Mouse (Mus musculus): ENCODE results near the gene Hspa12b. TPM values are rescaled to one million over a fixed set of nuclear protein-coding genes. Genes with fewer than 3 reads are reported as not detected.

Hspa12b gene
- polyA plus RNA-seq (2016; fragmentation: Nextera tagmentation; extraction: Ambion mirVana): 10.0 and 10.8 TPM in 2 replicates

GRCm38 (mm10) chr2:131127161-131127730 is at the start of gene Hspa12b:
Hspa12b (plus strand) TSS chr2:131127280.
- 0% methylated on average over 28 of the region's 28 CpGs for WGBS
- peaks cover 51% of the 10 kb centered on the region for H3K4me1 ChIP-seq
- no peaks in the 10 kb centered on the region for H3K36me3 ChIP-seq
- no peaks in the 10 kb centered on the region for H3K9me3 ChIP-seq
- peak; percentile 93 for DNase-seq (ENCODE audit: low spot score)
- H3K27me3 ChIP-seq (ENCODE audit: insufficient read depth, poor library complexity, severe bottlenecking): 0 out of 2 replicates have a peak, but pooled peaks cover 13% of the 10 kb centered on the region
- H3K4me3 ChIP-seq: peak within 1 kb of the TSS; percentile 62
- peak within 1 kb of the TSS; percentile 89 for H3K27ac ChIP-seq

GRCm38 (mm10) chr2:131080507-131080906 is 46.6 kb upstream of the Hspa12b start:
- Histone ChIP-seq H3K9me3 (no peaks in the 10 kb centered on the region), H3K27ac (no peak overlapping the region), H3K4me3 (no peak overlapping the region), H3K4me1 (peaks cover 10% of the 10 kb centered on the region; the same call in 1 of the 2 replicates), H3K27me3 (ENCODE audit: insufficient read depth, poor library complexity, severe bottlenecking) (peaks cover 51% of the 10 kb centered on the region), H3K36me3 (no peaks in the 10 kb centered on the region)
- no peak for DNase-seq (ENCODE audit: low spot score)
- 57% methylated on average over 5 of the region's 5 CpGs for WGBS

GRCm38 (mm10) chr2:131084206-131084605 is 42.9 kb upstream of the Hspa12b start:
- no peak overlapping the region for H3K27ac ChIP-seq
- no peak overlapping the region for H3K4me3 ChIP-seq
- 0 out of 2 replicates have a peak, but pooled peaks cover 3% of the 10 kb centered on the region for H3K4me1 ChIP-seq
- no peak for DNase-seq (ENCODE audit: low spot score)
- WGBS: 74% methylated on average over 4 of the region's 4 CpGs
- peaks cover 27% of the 10 kb centered on the region for H3K27me3 ChIP-seq (ENCODE audit: insufficient read depth, poor library complexity, severe bottlenecking)
- H3K9me3 ChIP-seq: no peaks in the 10 kb centered on the region
- H3K36me3 ChIP-seq: no peaks in the 10 kb centered on the region

DNA sequence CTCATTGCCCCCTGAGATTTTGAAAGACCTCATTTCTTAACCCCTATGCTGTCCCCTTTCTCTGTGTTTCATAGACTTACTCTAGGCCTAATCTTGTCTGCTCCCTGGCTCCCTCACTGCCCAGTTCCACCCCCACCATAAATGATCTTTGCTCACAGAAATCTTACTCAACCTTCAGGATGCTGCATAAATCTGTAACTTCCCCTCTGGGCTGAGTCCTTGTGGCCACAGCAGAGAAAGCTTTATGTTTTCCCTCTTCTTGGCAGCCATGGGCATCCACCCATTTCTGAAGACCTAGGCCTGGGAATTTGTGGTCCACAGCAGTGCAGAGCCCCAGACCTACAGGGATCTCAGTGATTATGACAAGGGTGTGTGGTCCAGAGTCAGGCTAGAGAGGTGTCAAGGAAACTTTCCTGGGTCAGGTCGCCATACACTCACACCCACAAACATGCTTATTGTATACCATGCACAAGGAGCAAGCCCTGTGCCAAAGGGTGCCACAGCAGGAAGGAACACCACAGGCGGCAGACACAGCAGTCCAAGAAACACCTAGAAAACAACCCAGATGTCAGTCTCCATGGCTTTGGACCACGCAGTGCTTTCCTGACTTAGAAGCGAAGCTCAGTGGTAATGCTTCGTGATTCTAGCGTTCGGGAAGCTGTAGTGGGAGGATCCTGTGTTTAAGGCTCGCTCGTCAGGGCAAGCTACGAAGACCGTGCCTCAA is 40.3 kb upstream of the Hspa12b start, which contains the start of gene Siglec1:
TSS of gene Siglec1 (minus strand) at position 99 of the 724 bp plus-strand sequence.
- no peak for DNase-seq (ENCODE audit: low spot score)
- WGBS: 86% methylated on average over 11 of the region's 11 CpGs
- H3K4me1 ChIP-seq: no peaks in the 10 kb centered on the region
- H3K4me3 ChIP-seq: no peak within 1 kb of the TSS
- H3K36me3 ChIP-seq: no peaks in the 10 kb centered on the region
- no peak within 1 kb of the TSS for H3K27ac ChIP-seq
- no peaks in the 10 kb centered on the region for H3K9me3 ChIP-seq
- H3K27me3 ChIP-seq (ENCODE audit: insufficient read depth, poor library complexity, severe bottlenecking): peaks cover 15% of the 10 kb centered on the region

DNA sequence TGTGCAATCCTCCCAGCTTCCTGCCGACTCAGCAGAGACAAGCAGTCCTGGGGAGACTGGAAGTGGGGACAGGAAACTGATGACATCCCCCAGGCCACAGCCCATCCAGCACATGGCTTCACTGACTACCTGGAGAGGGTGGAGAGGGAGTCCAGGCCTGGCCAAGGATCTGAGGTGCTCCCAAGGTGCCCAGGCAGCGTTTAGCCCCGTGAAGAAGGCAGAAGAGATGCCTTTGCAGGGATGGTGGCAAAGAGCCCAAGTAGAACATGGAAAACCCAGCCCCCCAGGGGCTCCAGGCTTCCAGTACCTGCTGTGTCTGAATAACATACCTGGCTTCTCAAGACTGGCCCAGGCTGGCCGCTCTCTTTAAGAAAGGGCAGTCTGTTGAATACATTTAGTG is 38.5 kb upstream of the Hspa12b start:
- no peaks in the 10 kb centered on the region for H3K4me1 ChIP-seq
- DNase-seq (ENCODE audit: low spot score): no peak
- 83% methylated on average over 4 of the region's 4 CpGs for WGBS
- H3K9me3 ChIP-seq: no peaks in the 10 kb centered on the region
- H3K4me3 ChIP-seq: no peak overlapping the region
- no peaks in the 10 kb centered on the region for H3K36me3 ChIP-seq
- peaks cover 8% of the 10 kb centered on the region; the same call in 1 of the 2 replicates for H3K27me3 ChIP-seq (ENCODE audit: insufficient read depth, poor library complexity, severe bottlenecking)
- H3K27ac ChIP-seq: no peak overlapping the region

DNA sequence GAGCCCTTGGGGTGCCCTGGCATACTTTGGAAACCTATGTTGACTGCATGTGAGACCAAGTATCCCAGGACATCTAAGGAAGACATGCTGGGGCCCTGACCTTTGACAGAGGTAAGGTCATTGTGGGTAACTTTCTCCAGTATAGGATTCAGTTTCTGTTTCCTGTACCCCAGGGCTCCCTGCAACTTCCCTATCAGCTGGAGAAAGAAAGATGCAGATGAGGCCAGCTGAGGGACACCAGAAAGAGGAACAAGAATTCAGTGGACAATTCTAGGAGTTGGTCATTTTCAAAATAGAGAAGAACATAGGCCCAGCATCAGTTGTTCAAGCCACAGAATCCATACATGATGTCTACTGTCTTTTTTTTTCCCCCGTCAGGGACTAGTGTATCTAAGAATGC is 37.4 kb upstream of the Hspa12b start:
- no peak for DNase-seq (ENCODE audit: low spot score)
- H3K9me3 ChIP-seq: no peaks in the 10 kb centered on the region
- no peaks in the 10 kb centered on the region for H3K4me1 ChIP-seq
- no peaks in the 10 kb centered on the region for H3K36me3 ChIP-seq
- H3K27ac ChIP-seq: no peak overlapping the region
- H3K27me3 ChIP-seq (ENCODE audit: insufficient read depth, poor library complexity, severe bottlenecking): no peaks in the 10 kb centered on the region
- H3K4me3 ChIP-seq: no peak overlapping the region
- 59% methylated on average over 1 of the region's 1 CpGs for WGBS

GRCm38 (mm10) chr2:131090852-131091251 is 36.2 kb upstream of the Hspa12b start:
- H3K4me1 ChIP-seq: peaks cover 2% of the 10 kb centered on the region; the same call in 1 of the 2 replicates
- no peaks in the 10 kb centered on the region for H3K36me3 ChIP-seq
- no peak for DNase-seq (ENCODE audit: low spot score)
- no peaks in the 10 kb centered on the region for H3K27me3 ChIP-seq (ENCODE audit: insufficient read depth, poor library complexity, severe bottlenecking)
- H3K4me3 ChIP-seq: no peak overlapping the region
- 50% methylated on average over 3 of the region's 3 CpGs for WGBS
- no peaks in the 10 kb centered on the region for H3K9me3 ChIP-seq
- peak overlapping the region; percentile 42 for H3K27ac ChIP-seq

DNA sequence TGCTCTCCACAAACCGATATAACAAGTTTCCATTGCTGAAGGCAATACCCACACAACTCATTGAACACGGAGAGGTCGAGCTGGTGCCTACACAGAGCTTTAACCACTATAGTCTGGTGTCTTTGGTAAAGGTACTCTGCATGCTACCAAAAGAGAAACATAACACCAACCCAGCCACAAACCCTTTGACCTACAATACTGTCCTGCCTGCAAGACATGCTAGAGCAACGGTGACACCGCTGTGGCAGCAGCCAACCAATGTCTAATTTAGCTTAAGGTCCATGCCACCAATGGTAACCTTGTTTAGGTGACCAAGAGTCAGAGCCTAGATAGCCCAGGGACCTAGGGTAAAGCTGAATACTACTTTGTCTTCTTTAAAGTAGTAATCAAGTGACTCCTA is 33.5 kb upstream of the Hspa12b start:
- no peak overlapping the region for H3K4me3 ChIP-seq
- no peak for DNase-seq (ENCODE audit: low spot score)
- no peak overlapping the region for H3K27ac ChIP-seq
- no peaks in the 10 kb centered on the region for H3K9me3 ChIP-seq
- peaks cover 18% of the 10 kb centered on the region for H3K4me1 ChIP-seq
- H3K36me3 ChIP-seq: no peaks in the 10 kb centered on the region
- WGBS: 70% methylated on average over 5 of the region's 5 CpGs
- H3K27me3 ChIP-seq (ENCODE audit: insufficient read depth, poor library complexity, severe bottlenecking): no peaks in the 10 kb centered on the region

GRCm38 (mm10) chr2:131094823-131095222 is 32.3 kb upstream of the Hspa12b start:
- WGBS: 0% methylated on average over 1 of the region's 1 CpGs
- no peaks in the 10 kb centered on the region for H3K36me3 ChIP-seq
- no peak for DNase-seq (ENCODE audit: low spot score)
- H3K27ac ChIP-seq: peak overlapping the region; percentile 16; the same call in 1 of the 2 replicates
- H3K4me3 ChIP-seq: no peak overlapping the region
- H3K9me3 ChIP-seq: no peaks in the 10 kb centered on the region
- H3K4me1 ChIP-seq: peaks cover 18% of the 10 kb centered on the region
- H3K27me3 ChIP-seq (ENCODE audit: insufficient read depth, poor library complexity, severe bottlenecking): no peaks in the 10 kb centered on the region

GRCm38 (mm10) chr2:131096101-131096795 is 30.8 kb upstream of the Hspa12b start:
- 13% methylated on average over 9 of the region's 9 CpGs for WGBS
- H3K36me3 ChIP-seq: no peaks in the 10 kb centered on the region
- peak overlapping the region; percentile 86 for H3K27ac ChIP-seq
- H3K9me3 ChIP-seq: no peaks in the 10 kb centered on the region
- H3K27me3 ChIP-seq (ENCODE audit: insufficient read depth, poor library complexity, severe bottlenecking): no peaks in the 10 kb centered on the region
- peak; percentile 90 for DNase-seq (ENCODE audit: low spot score)
- peaks cover 18% of the 10 kb centered on the region for H3K4me1 ChIP-seq
- 0 out of 2 replicates have a peak overlapping the region, but pooled peaks have one; percentile 33 for H3K4me3 ChIP-seq

DNA sequence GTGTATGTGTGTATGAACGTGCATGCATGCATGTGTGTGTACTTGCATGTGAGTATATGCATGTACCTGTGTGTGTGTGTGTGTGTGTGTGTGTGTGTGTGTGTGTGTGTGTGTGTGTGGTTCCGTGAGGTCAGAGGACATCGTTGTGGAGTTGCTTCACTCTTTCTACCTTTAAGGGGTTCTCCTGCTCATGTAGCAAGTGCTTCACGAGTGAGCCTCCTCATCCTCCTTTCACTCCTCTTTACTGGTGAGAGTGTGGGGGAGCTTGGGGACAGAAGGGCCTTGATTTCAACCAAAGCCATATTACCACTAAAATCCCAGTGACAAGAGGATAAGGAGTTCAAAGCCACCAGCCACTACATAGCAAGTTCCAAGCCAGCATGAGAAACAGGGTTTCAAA is 30.0 kb upstream of the Hspa12b start:
- no peaks in the 10 kb centered on the region for H3K9me3 ChIP-seq
- peaks cover 18% of the 10 kb centered on the region for H3K4me1 ChIP-seq
- WGBS: 77% methylated on average over 4 of the region's 4 CpGs
- peak overlapping the region; percentile 86; the same call in 1 of the 2 replicates for H3K27ac ChIP-seq
- no peak overlapping the region for H3K4me3 ChIP-seq
- DNase-seq (ENCODE audit: low spot score): no peak
- no peaks in the 10 kb centered on the region for H3K27me3 ChIP-seq (ENCODE audit: insufficient read depth, poor library complexity, severe bottlenecking)
- no peaks in the 10 kb centered on the region for H3K36me3 ChIP-seq

DNA sequence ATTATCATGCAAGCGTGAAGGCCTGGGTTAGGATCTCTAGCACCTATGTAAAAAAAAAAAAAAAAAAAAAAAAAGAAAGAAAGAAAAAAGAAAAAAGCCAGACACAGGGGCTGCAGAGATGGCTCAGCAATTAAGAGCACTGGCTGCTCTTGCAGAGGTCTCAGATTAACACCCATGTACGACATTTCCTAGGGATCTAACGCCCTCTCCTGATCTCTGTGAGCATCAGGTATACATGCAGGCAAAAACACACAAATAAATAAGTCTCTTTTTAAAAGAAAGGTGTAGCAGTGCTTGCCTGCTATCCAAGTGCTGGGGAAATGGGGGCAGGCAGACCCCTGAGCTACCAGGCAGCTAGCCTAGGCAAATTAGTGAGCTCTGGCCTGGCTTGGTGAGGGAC is 25.6 kb upstream of the Hspa12b start:
- Histone ChIP-seq H3K4me1 (peaks cover 10% of the 10 kb centered on the region), H3K4me3 (no peak overlapping the region), H3K27me3 (ENCODE audit: insufficient read depth, poor library complexity, severe bottlenecking) (no peaks in the 10 kb centered on the region), H3K27ac (no peak overlapping the region), H3K9me3 (no peaks in the 10 kb centered on the region), H3K36me3 (no peaks in the 10 kb centered on the region)
- DNase-seq (ENCODE audit: low spot score): no peak
- WGBS: 42% methylated on average over 3 of the region's 3 CpGs

DNA sequence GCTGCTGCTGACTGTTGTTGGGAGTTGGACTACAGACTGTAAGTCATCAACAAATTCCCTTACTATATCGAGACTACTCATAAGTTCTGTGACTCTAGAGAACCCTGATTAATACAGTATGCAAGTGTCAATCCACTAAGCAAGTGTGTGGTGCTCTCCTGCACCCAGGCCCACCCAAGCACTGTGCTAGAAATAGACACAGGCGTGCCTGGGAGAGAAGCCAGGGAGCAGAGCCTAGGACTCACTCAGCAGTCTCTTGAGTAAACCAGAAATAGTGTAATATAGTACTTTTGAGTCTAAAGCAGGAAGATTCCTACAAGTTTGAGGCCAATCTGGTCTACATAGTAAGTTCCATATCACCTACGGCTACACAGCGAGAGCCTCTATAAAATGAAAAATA is 23.1 kb upstream of the Hspa12b start:
- H3K27ac ChIP-seq: no peak overlapping the region
- 76% methylated on average over 4 of the region's 4 CpGs for WGBS
- DNase-seq (ENCODE audit: low spot score): no peak
- no peaks in the 10 kb centered on the region for H3K4me1 ChIP-seq
- no peaks in the 10 kb centered on the region for H3K27me3 ChIP-seq (ENCODE audit: insufficient read depth, poor library complexity, severe bottlenecking)
- H3K4me3 ChIP-seq: no peak overlapping the region
- H3K9me3 ChIP-seq: no peaks in the 10 kb centered on the region
- no peaks in the 10 kb centered on the region for H3K36me3 ChIP-seq
